Mouse (Mus musculus) c-Kit-negative CD71-positive TER-119-positive erythroid progenitor cells, embryonic 14.5 days (primary cell): Measurements from ENCODE around the gene Slc2a4.
"Not testable (repeated sequence)": the region's sequence is repeated elsewhere in the genome, so short reads cannot be mapped to it uniquely, and the experiment has no call there.

Experiments used
- DNase-seq: peaks from one replicate; pipeline ENCODE4 v3.0.0-alpha.2; 2013; ENCODE audit warnings: low read depth, low spot score

Gene Slc2a4

DNA sequence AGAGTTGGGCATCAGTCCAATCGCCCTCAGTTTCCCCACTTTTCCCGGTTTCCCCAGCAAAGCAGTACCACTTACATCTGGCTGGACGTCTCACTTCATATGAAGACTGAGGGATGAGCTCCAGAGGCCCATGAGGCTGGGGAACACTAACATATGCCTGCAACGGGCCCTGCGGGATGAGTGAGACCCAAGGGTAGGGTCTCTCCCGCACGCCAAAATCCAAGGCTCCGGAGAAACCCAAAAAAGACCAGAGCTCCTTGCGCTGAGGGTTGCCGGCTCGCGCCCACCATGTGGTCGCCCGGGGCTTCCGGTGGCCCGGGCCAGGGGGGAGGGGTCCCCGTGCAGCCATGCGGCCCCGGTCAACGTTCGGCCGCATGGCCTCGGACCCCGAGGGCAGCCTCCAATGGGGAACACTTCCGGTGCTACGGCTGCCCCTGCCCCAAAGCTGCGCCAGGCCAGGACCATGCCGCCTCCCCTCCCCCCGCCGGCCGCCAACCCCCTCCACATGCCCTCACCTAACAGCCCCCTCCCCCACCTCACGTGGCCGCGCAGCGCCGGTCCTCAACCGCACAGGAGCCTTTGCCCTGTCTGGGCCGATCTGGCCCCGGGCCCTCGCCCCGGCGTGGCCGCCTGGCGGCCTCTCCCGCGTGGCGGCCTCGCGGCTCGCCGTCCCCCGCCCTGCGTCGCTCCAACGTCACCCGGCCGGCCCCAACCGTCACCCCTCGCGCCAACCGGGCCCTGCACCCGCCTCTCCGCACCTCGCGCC lies 27.5 kb downstream of the Slc2a4 start:
- no peak for DNase-seq

GRCm38 (mm10) chr11:69919661-69920265 lies 28.2 kb downstream of the Slc2a4 start:
- DNase-seq: peak; percentile 86

DNA sequence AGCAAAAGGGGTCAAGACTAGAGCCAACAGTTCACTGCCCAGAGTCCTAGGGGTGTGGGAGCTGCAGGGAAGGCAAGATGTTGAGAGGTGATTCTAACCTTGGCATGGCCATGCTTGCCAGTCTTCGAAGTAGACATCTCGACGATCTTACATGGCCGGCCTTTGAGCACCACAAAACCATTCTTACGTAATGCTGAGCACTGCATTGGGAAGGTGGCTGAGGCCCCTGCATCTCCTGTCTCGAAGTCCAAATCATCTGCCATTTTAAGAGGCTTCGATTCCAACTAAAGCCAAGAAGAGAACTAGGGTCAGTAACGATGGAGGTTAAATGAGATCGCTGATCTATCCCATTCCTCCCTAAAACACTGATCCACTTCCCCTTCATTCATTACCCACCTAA lies 28.9 kb downstream of the Slc2a4 start:
- no peak for DNase-seq

GRCm38 (mm10) chr11:69918118-69918517 lies 29.9 kb downstream of the Slc2a4 start:
- DNase-seq: no peak

DNA sequence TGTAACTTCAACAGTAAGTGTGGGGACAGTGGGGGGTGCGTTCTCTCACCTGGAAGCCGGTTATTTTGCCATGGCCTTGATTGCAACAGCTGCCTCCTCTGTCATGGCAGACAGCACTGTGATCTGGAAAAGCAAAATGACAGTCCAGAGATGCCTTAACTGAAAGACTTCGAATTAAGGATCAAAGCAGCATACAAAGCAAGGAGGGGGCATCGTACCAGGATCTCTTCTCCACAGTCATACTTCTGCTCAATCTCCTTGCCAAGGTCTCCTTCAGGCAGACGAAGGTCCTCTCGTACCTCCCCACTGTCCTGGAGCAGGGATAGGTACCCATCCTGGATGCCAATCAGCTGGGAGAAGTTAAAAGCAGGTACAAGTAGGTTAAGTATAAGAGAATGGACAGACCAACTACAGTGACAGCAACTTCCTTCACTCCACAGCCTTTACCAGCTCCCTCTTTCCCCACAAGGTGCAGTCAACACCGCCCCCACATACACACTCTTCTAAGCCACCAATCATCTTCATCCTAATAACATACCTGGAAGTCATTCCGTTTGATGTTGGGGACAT lies 30.5 kb downstream of the Slc2a4 start:
- DNase-seq: no peak

GRCm38 (mm10) chr11:69916652-69917378 lies 31.2 kb downstream of the Slc2a4 start:
- DNase-seq: not testable (repeated sequence)

DNA sequence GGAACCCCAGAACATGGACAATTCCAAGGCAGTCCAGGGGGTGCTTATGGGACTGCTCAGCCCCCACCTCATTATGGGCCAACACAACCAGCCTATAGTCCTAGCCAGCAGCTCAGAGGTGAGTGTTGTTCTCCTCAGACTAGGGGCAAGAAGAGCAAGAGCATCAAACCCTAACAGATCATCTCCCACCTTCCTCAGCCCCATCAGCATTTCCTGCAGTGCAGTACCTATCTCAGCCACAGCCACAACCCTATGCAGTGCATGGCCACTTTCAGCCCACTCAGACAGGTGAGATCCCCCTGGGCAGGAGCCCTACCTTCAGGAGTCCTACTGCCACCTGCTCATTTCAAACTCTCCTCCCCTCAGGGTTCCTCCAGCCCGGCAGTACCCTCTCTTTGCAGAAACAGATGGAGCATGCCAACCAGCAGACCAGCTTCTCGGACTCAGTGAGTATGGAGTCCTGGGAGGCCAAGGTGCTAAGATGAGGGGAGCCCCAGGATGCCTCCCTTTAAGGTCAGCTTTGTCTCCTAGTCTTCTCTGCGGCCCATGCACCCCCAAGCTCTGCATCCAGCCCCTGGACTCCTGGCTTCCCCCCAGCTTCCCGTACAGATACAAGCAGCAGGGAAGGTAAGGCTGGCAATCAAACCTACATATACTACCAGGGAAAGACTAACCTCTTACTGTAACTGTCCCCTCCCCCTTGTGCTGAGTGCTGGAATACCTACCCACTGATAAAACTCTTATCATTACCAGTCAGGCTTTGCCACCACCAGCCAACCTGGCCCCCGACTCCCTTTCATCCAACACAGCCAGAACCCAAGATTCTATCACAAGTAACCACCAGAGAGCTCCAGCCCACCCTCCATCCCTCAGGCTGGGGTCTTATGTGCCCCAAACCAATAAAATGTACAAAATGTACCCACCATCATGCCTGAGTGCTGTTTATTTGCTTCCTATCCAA lies 32.0 kb downstream of the Slc2a4 start:
- DNase-seq: peak; percentile 76

DNA sequence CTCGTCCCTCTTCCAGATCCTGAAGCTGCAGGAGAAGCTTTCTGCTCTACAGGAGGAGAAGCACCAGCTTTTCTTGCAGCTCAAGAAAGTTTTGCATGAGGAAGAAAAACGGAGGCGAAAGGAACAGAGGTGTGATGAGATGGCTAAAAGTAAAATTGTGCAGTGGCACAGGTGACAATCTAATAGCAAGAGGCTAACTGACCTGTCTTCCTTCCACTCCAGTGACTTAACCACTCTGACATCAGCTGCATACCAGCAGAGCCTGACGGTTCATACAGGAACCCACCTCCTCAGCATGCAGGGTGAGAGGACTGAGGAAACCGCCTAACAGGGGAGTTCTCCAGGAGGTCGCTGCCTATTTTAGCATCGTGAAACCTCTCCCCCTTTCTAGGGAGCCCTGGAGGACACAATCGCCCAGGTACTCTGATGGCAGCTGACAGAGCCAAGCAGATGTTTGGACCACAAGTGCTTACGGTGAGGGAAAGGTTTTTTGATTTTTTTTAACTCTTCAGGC lies 33.0 kb downstream of the Slc2a4 start:
- no peak for DNase-seq

DNA sequence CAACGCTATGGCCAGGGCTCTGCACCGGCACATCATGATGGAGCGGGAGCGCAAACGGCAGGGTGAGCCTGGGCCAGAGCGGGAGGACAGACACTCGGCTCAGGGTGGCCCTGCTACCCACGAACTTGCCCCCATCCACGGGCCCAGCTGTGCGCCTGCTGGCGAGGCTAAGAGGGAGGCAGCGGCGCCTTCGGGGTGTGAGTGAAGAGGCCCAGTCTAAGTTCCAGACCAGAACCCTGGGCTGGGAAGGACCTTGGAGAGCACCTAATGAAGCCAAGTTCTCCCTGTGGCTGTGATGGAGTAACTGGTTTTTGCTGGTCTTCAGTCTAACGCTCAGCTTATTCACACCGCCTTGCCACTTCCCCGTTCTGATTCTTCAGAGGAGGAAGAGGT lies 33.6 kb downstream of the Slc2a4 start:
- no peak for DNase-seq

- peak; percentile 86 for DNase-seq
Observed at GRCm38 (mm10) chr11:69913554-69914371, 34.2 kb downstream of the Slc2a4 start, which contains the start of gene Gps2. Gps2 (plus strand) TSS chr11:69913888.

DNA sequence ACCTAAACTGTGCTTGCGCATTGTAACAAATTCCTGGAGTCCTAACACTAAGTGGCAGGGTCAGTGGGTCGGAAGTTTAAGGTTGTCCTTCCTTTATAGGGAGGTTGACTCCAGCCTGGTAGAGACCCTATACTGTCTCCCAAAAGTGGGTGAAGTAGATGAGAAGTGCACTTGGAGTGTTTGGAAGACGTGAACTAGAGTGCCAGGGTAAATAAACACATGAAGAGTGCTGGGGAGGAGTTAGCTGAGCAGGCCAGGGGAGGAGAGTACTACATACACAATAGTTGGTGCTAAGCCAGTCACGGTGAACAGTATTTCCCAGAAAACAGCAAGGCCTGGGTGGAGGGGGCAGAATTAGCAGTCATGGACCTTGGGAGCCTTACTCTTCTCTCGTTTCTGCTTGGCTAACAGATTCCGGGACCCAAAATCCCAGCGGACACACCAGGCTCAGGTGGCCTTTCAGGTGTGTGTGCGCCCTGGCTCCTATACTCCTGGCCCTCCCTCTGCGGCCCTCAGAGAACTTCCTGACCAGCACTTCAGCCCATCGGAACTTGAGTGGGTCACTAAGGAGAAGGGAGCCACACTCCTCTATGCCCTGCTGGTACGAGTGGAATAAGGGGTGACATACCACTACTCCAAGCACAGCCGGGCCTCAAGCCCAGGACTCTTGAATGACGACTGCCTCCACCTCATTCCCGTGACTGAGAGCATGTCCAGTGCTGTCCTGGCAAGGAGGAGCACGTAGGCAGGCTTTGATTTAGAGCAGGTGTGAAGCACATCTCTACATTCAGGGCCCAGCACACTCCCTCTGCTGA lies 35.1 kb downstream of the Slc2a4 start:
- DNase-seq: no peak

GRCm38 (mm10) chr11:69911701-69912100 lies 36.3 kb downstream of the Slc2a4 start:
- DNase-seq: no peak

GRCm38 (mm10) chr11:69910781-69911560 lies 37.0 kb downstream of the Slc2a4 start:
- no peak for DNase-seq

GRCm38 (mm10) chr11:69910177-69910576 lies 37.8 kb downstream of the Slc2a4 start:
- DNase-seq: no peak

DNA sequence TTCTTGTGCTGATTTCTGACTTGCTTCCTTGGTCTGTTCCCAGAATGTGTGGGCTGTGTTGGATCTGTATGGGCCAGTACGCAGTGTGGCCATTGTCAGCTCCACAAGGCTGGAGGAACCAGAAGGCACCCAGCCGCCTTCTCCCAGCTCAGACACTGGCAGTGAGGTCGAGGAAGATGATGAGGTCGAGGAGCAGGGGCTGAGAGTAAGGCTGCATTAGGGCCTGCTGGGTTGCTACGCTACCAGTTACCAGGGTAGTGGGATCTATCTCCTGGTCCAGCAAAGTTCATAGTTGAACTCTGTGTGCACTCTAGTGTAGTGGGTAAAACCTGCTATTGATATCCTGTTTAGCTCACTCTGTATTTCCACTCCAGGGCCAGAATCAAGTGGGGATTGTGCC lies 38.8 kb downstream of the Slc2a4 start:
- no peak for DNase-seq

- no peak for DNase-seq
Observed at GRCm38 (mm10) chr11:69908645-69909044, 39.3 kb downstream of the Slc2a4 start.

DNA sequence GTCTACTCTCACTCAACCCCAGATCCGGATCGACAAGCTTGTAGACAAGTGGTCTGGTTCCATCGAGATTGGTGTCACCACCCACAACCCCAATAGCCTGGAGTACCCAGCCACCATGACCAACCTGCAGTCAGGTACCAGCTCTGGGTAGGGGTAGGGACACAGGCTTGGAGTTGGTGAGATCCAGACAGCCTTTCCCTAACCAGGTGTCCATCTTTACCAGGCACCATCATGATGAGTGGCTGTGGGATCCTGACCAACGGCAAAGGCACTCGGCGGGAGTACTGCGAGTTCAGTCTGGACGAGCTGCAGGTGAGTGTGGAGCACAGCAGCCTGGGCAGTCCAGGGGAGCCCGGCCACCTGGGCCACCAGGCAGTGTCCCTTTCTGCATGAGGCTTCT lies 43.7 kb downstream of the Slc2a4 start:
- DNase-seq: no peak

DNA sequence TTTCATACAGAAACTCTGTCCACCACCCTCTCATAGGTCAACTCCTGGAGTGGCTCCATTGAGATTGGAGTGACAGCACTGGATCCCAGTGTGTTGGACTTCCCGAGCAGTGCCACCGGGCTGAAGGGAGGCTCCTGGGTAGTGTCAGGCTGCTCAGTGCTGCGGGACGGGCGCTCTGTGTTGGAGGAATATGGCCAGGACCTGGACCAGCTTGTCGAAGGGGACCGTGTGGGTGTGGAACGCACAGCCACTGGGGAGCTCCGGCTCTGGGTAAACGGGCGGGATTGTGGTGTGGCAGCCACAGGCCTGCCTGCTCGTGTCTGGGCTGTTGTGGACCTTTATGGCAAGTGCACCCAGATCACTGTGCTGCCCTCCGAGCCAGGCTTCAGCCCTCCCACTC lies 45.0 kb downstream of the Slc2a4 start:
- no peak for DNase-seq
